Mouse (Mus musculus) testis, adult 2 months (tissue): Measurements from ENCODE around the gene Jazf1. TPM values are rescaled to one million over a fixed set of nuclear protein-coding genes. Genes with fewer than 3 reads are reported as not detected.

Experiments used
- H3K27ac ChIP-seq: fragments of 200-500 bp; 2 replicates; pipeline ENCODE4 v1.5.1; 2012; ENCODE audit warnings: low read depth, low read length; ENCODE audit not compliant: control insufficient read depth, insufficient read depth
- H3K27me3 ChIP-seq: fragments of 200-500 bp; 2 replicates; pipeline ENCODE4 v1.6.1; 2012; ENCODE audit warnings: mild to moderate bottlenecking, low read length, moderate library complexity; ENCODE audit not compliant: control insufficient read depth, insufficient read depth
- H3K36me3 ChIP-seq: fragments of 200-500 bp; 2 replicates; pipeline ENCODE4 v1.6.1; 2012; ENCODE audit warnings: mild to moderate bottlenecking, low read length; ENCODE audit not compliant: control insufficient read depth, insufficient read depth
- H3K4me1 ChIP-seq: fragments of 200-500 bp; 2 replicates; pipeline ENCODE4 v1.6.1; 2012; ENCODE audit warnings: low read length; ENCODE audit not compliant: control insufficient read depth, insufficient read depth
- H3K4me3 ChIP-seq: fragments of 200-500 bp; 2 replicates; pipeline ENCODE4 v1.5.1; 2012; ENCODE audit warnings: low read depth, mild to moderate bottlenecking, low read length, moderate library complexity, mixed read lengths; ENCODE audit not compliant: control insufficient read depth
- CTCF ChIP-seq: fragments of 200-500 bp; IDR thresholded peaks from 2 replicates; pipeline ENCODE4 v1.5.1; 2012; ENCODE audit warnings: low read depth, mild to moderate bottlenecking, inconsistent platforms, low read length, moderate library complexity; ENCODE audit not compliant: control insufficient read depth, insufficient read depth, insufficient replicate concordance
- POLR2A ChIP-seq: fragments of 200-500 bp; IDR thresholded peaks from 2 replicates; pipeline ENCODE4 v1.6.1; 2012; ENCODE audit warnings: low read depth, mild to moderate bottlenecking, inconsistent platforms, low read length, moderate library complexity; ENCODE audit not compliant: control insufficient read depth
- polyA plus RNA-seq: library from polyadenylated mRNA; depleted of rRNA; stranded (reverse); fragments of >200 nt; gene quantifications from 2 replicates; pipeline ENCODE4 v1.2.3, GENCODE M21; 2012; rRNA removed

The Jazf1 gene
- polyA plus RNA-seq, result 48.1 and 51.8 TPM in 2 replicates

- no peaks in the 10 kb centered on the region for H3K27me3 ChIP-seq
- H3K4me3 ChIP-seq, result peak within 1 kb of the TSS; percentile 84
- H3K27ac ChIP-seq, result peak within 1 kb of the TSS; percentile 59; the same call in 1 of the 2 replicates
- H3K36me3 ChIP-seq, result no peaks in the 10 kb centered on the region
- H3K4me1 ChIP-seq, result peaks cover 8% of the 10 kb centered on the region
- TF ChIP-seq POLR2A, result no peak; the same call in 1 of the 2 replicates
- no peak for TF ChIP-seq CTCF
Measured at GRCm38 (mm10) chr6:53067989-53068874, at the start of gene Jazf1. Gene Jazf1 (minus strand): TSS chr6:53068631.

- H3K4me3 ChIP-seq, result no peak overlapping the region
- TF ChIP-seq CTCF (no peak), POLR2A (no peak)
- H3K27ac ChIP-seq, result no peak overlapping the region
- no peaks in the 10 kb centered on the region for H3K4me1 ChIP-seq
- no peaks in the 10 kb centered on the region for H3K27me3 ChIP-seq
- H3K36me3 ChIP-seq, result no peaks in the 10 kb centered on the region
Measured at GRCm38 (mm10) chr6:53117855-53118254, 49.4 kb upstream of the Jazf1 start.

GRCm38 (mm10) chr6:53086879-53087278 is 18.4 kb upstream of the Jazf1 start:
- H3K27ac ChIP-seq, result no peak overlapping the region
- no peaks in the 10 kb centered on the region for H3K4me1 ChIP-seq
- TF ChIP-seq POLR2A, result no peak
- H3K4me3 ChIP-seq, result no peak overlapping the region
- H3K36me3 ChIP-seq, result no peaks in the 10 kb centered on the region
- no peaks in the 10 kb centered on the region for H3K27me3 ChIP-seq

- 0 out of 2 replicates have a peak, but pooled peaks cover 3% of the 10 kb centered on the region for H3K4me1 ChIP-seq
- no peak for TF ChIP-seq CTCF
- no peak for TF ChIP-seq POLR2A
- no peaks in the 10 kb centered on the region for H3K27me3 ChIP-seq
- no peak overlapping the region for H3K4me3 ChIP-seq
- H3K27ac ChIP-seq, result no peak overlapping the region
- H3K36me3 ChIP-seq, result no peaks in the 10 kb centered on the region
Measured at GRCm38 (mm10) chr6:53081241-53081640, 12.8 kb upstream of the Jazf1 start.

- H3K36me3 ChIP-seq, result no peaks in the 10 kb centered on the region
- no peak for TF ChIP-seq POLR2A
- TF ChIP-seq CTCF, result no peak
Measured at GRCm38 (mm10) chr6:53078671-53079070, 10.2 kb upstream of the Jazf1 start.

GRCm38 (mm10) chr6:53071732-53072131 is 3.3 kb upstream of the Jazf1 start:
- Histone ChIP-seq H3K27me3 (no peaks in the 10 kb centered on the region), H3K4me3 (no peak overlapping the region), H3K27ac (no peak overlapping the region), H3K36me3 (no peaks in the 10 kb centered on the region), H3K4me1 (peaks cover 8% of the 10 kb centered on the region)
- TF ChIP-seq CTCF, result no peak
- TF ChIP-seq POLR2A, result no peak

More at GRCm38 (mm10) chr6:53078671-53079070, 10.2 kb upstream of the Jazf1 start:
- Histone ChIP-seq H3K4me1 (0 out of 2 replicates have a peak, but pooled peaks cover 3% of the 10 kb centered on the region), H3K27ac (no peak overlapping the region), H3K4me3 (no peak overlapping the region), H3K27me3 (no peaks in the 10 kb centered on the region)

GRCm38 (mm10) chr6:53069976-53070575 is 1.6 kb upstream of the Jazf1 start:
- H3K4me3 ChIP-seq, result no peak overlapping the region
- H3K27me3 ChIP-seq, result no peaks in the 10 kb centered on the region
- H3K27ac ChIP-seq, result no peak overlapping the region; the same call in 1 of the 2 replicates
- H3K36me3 ChIP-seq, result no peaks in the 10 kb centered on the region
- TF ChIP-seq CTCF (no peak), POLR2A (no peak)
- H3K4me1 ChIP-seq, result peaks cover 8% of the 10 kb centered on the region
